Mouse (Mus musculus) liver, adult 2 months (tissue): Measurements from ENCODE around the gene Sema4d. TPM values are rescaled to one million over a fixed set of nuclear protein-coding genes. Genes with fewer than 3 reads are reported as not detected.
"Not testable (repeated sequence)": the region's sequence is repeated elsewhere in the genome, so short reads cannot be mapped to it uniquely, and the experiment has no call there.

Experiments used
- DNase-seq: peaks from one replicate; pipeline ENCODE4 v3.0.0-alpha.2; 2011; ENCODE audit warnings: low read depth, low spot score; ENCODE audit errors: extremely low read depth
- H3K27ac ChIP-seq: fragments of 200-500 bp; replicated peaks from 2 replicates; pipeline ENCODE4 v1.5.1; 2012; ENCODE audit warnings: low read depth, mild to moderate bottlenecking, control low read depth, inconsistent platforms, low read length; ENCODE audit not compliant: insufficient read depth
- H3K27me3 ChIP-seq: fragments of 200-500 bp; 2 replicates; pipeline ENCODE4 v1.6.1; 2012; ENCODE audit warnings: mild to moderate bottlenecking, moderate library complexity, low read length, inconsistent platforms; ENCODE audit not compliant: control insufficient read depth, insufficient read depth
- H3K36me3 ChIP-seq: fragments of 200-500 bp; 2 replicates; pipeline ENCODE4 v1.6.1; 2012; ENCODE audit warnings: low read length, inconsistent platforms; ENCODE audit not compliant: control insufficient read depth, insufficient read depth
- H3K4me1 ChIP-seq: fragments of 200-500 bp; 2 replicates; pipeline ENCODE4 v1.6.1; 2011; ENCODE audit warnings: low read length; ENCODE audit not compliant: control insufficient read depth, insufficient read depth
- H3K4me3 ChIP-seq: fragments of 200-500 bp; 2 replicates; pipeline ENCODE4 v1.5.1; 2011; ENCODE audit warnings: low read depth, mild to moderate bottlenecking, control low read depth, low read length, moderate library complexity; ENCODE audit not compliant: insufficient read depth
- H3K79me2 ChIP-seq: fragments of 200-500 bp; 2 replicates; pipeline ENCODE4 v1.6.1; 2012; ENCODE audit warnings: inconsistent platforms, mild to moderate bottlenecking, low read length, moderate library complexity; ENCODE audit not compliant: control insufficient read depth, insufficient read depth
- H3K9ac ChIP-seq: fragments of 200-500 bp; 2 replicates; pipeline ENCODE4 v1.6.1; 2012; ENCODE audit warnings: low read depth, mild to moderate bottlenecking, control low read depth, inconsistent platforms, low read length
- CTCF ChIP-seq: fragments of 200-500 bp; IDR thresholded peaks from 2 replicates; pipeline ENCODE4 v1.5.1; 2011; ENCODE audit warnings: low read depth, low read length, control low read depth
- POLR2A ChIP-seq: fragments of 200-500 bp; IDR thresholded peaks from 2 replicates; pipeline ENCODE4 v1.6.1; 2011; ENCODE audit warnings: low read length, control low read depth; ENCODE audit not compliant: insufficient read depth; ENCODE audit errors: extremely low read depth
- WGBS: fragments of 180-500 bp; shearing (Covaris S2); methylation state at CpG from one replicate; pipeline ENCODE4 v1.1.7; 2018; 5-methylcytosine and 5-hydroxymethylcytosine counted together
- polyA plus RNA-seq: library from polyadenylated mRNA; depleted of rRNA; stranded (reverse); fragments of >200 nt; gene quantifications from 2 replicates; pipeline ENCODE4 v1.2.3, GENCODE M21; 2012
- total RNA-seq: library from RNA; depleted of rRNA; stranded (reverse); fragments of >200 nt; gene quantifications from 2 replicates; pipeline ENCODE4 v1.2.3, GENCODE M21; 2014

Gene Sema4d
- total and polyA plus RNA-seq, 2 experiments: 0.74 to 0.94 TPM

GRCm38 (mm10) chr13:51678687-51679086, 114.9 kb downstream of the Sema4d start:
- no peaks in the 10 kb centered on the region for H3K27me3 ChIP-seq
- H3K9ac ChIP-seq: no peak overlapping the region
- H3K79me2 ChIP-seq: no peaks in the 10 kb centered on the region
- no peak for DNase-seq
- no peak overlapping the region for H3K27ac ChIP-seq
- WGBS: 95% methylated on average over 6 of the region's 6 CpGs
- peaks cover 51% of the 10 kb centered on the region for H3K36me3 ChIP-seq
- TF ChIP-seq CTCF (no peak), POLR2A (no peak)
- H3K4me1 ChIP-seq: no peaks in the 10 kb centered on the region
- no peak overlapping the region for H3K4me3 ChIP-seq

- Histone ChIP-seq H3K27ac (no peak overlapping the region), H3K4me3 (no peak overlapping the region), H3K27me3 (no peaks in the 10 kb centered on the region), H3K4me1 (no peaks in the 10 kb centered on the region), H3K36me3 (peaks cover 51% of the 10 kb centered on the region; the same call in 1 of the 2 replicates), H3K9ac (no peak overlapping the region), H3K79me2 (no peaks in the 10 kb centered on the region)
- 97% methylated on average over 7 of the region's 7 CpGs for WGBS
- DNase-seq: no peak
- TF ChIP-seq POLR2A: no peak
- no peak for TF ChIP-seq CTCF
These were observed 115.8 kb downstream of the Sema4d start for GRCm38 (mm10) chr13:51677630-51678185.

GRCm38 (mm10) chr13:51677041-51677440, 116.5 kb downstream of the Sema4d start:
- Histone ChIP-seq H3K27ac (no peak overlapping the region), H3K36me3 (peaks cover 46% of the 10 kb centered on the region; the same call in 1 of the 2 replicates), H3K4me3 (no peak overlapping the region), H3K79me2 (no peaks in the 10 kb centered on the region), H3K9ac (no peak overlapping the region), H3K27me3 (no peaks in the 10 kb centered on the region), H3K4me1 (no peaks in the 10 kb centered on the region)
- TF ChIP-seq CTCF (no peak), POLR2A (no peak)
- 94% methylated on average over 12 of the region's 12 CpGs for WGBS
- DNase-seq: no peak

- no peak overlapping the region for H3K9ac ChIP-seq
- H3K79me2 ChIP-seq: no peaks in the 10 kb centered on the region
- H3K4me3 ChIP-seq: no peak overlapping the region
- H3K27ac ChIP-seq: no peak overlapping the region
- TF ChIP-seq CTCF (no peak), POLR2A (no peak)
- H3K27me3 ChIP-seq: no peaks in the 10 kb centered on the region
- DNase-seq: no peak
- peaks cover 45% of the 10 kb centered on the region for H3K36me3 ChIP-seq
- WGBS: 80% methylated on average over 4 of the region's 4 CpGs
- no peaks in the 10 kb centered on the region for H3K4me1 ChIP-seq
These were observed 116.9 kb downstream of the Sema4d start for GRCm38 (mm10) chr13:51676641-51677040.

- H3K36me3 ChIP-seq: peaks cover 56% of the 10 kb centered on the region
- H3K27me3 ChIP-seq, H3K79me2 ChIP-seq, H3K9ac ChIP-seq, H3K27ac ChIP-seq, DNase-seq, H3K4me3 ChIP-seq, H3K4me1 ChIP-seq: not testable (repeated sequence)
- 93% methylated on average over 12 of the region's 12 CpGs for WGBS
These were observed 125.4 kb downstream of the Sema4d start for GRCm38 (mm10) chr13:51668195-51668594.

- H3K9ac ChIP-seq: no peak overlapping the region
- no peak overlapping the region for H3K27ac ChIP-seq
- peaks cover 67% of the 10 kb centered on the region for H3K36me3 ChIP-seq
- H3K4me1 ChIP-seq: peaks cover 1% of the 10 kb centered on the region; the same call in 1 of the 2 replicates
- peak; percentile 19 for DNase-seq
- H3K79me2 ChIP-seq: no peaks in the 10 kb centered on the region
- H3K4me3 ChIP-seq: no peak overlapping the region
- no peaks in the 10 kb centered on the region for H3K27me3 ChIP-seq
- no peak for TF ChIP-seq POLR2A
- no peak for TF ChIP-seq CTCF
- 30% methylated on average over 2 of the region's 2 CpGs for WGBS
These were observed 130.0 kb downstream of the Sema4d start for GRCm38 (mm10) chr13:51663561-51663960.
